Mouse (Mus musculus) spleen, adult 2 months (tissue): ENCODE results near the gene Map1lc3a.

Source experiments
- CTCF ChIP-seq: fragments of 200-500 bp; IDR thresholded peaks from 2 replicates; pipeline ENCODE4 v1.5.1; 2011; ENCODE audit warnings: mild to moderate bottlenecking, inconsistent platforms; ENCODE audit not compliant: insufficient read depth, insufficient read length, insufficient replicate concordance; ENCODE audit errors: extremely low read depth
- POLR2A ChIP-seq: fragments of 200-500 bp; IDR thresholded peaks from 2 replicates; pipeline ENCODE4 v1.6.1; 2011; ENCODE audit warnings: low read depth, low read length, inconsistent platforms

- TF ChIP-seq POLR2A (no peak), CTCF (no peak)
These were observed 14.0 kb downstream of the Map1lc3a start for GRCm38 (mm10) chr2:155290066-155290465.
